Mouse (Mus musculus): ENCODE results near the gene Ubtd2.

DNA sequence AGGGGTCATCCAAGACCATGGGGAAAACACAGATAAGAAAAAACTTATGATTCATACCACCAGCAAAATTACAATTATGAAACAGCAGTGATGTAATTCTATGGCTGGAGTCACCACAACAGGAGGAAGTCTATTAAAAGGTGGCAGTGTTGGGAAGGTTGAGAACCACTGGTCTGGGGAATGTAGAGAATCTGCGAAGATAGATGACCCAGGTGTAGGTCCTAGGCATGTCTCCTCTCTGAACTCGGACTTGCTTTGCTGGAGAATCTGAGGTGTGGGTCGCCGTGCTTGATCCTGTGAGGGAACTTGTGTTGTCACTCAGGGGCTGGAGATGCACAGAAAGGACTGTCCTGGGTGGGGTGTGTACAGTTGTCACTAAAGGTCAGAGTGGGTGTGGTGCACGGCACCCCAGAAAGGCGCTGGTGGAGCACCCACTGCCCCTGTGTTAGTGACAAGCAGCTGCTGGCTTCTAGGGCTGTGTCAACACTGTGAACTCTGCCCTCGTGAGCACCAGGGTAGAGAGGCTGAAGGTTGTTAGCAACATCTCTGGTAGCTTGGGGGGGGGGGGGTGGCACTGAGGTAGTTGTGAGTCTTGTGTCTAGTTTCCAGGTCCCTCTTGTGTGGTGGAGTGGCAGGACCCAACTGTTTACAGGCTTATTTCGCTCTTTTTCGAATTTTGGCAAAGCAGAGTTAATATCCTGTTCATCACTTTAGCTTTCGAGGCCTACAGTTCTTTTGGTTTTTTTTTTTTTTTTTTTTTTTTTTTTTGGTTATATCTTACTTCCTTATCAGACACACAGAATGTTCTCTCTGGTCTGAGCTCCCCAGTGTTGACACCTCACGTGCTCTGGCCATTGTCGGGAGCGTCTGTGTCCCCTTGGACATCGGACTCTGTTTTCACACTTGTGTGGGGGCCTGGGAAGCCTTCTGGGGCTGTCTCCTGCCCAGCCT is 99.2 kb downstream of the Ubtd2 start:
- TF ChIP-seq CTCF (IDR thresholded peaks at IDR 0.05) (no peak), EP300 (IDR thresholded peaks at IDR 0.05) (no peak)

Measured in lung, postnatal 0 days (tissue).